Mouse (Mus musculus): ENCODE data around the gene Hist1h2br. TPM values are rescaled to one million over a fixed set of nuclear protein-coding genes. Genes with fewer than 3 reads are reported as not detected.
A peak's percentile ranks its signal among the peaks of the same experiment; 100 is the strongest.
"Not testable (repeated sequence)": the region's sequence is repeated elsewhere in the genome, so short reads cannot be mapped to it uniquely, and the experiment has no call there.

Gene Hist1h2br
- polyA plus RNA-seq (2017; shearing (Covaris generic)): 10 to 100 TPM in 1 of 3 experiments, 1 to 10 TPM in 1, not detected in 1; 6.1 to 12.2 TPM

GRCm38 (mm10) chr13:21833461-21833860 lies at the start of gene Hist1h2br, which contains the start of gene Hist1h2ap:
Hist1h2br (plus strand) TSS chr13:21833743.
Hist1h2ap (minus strand) TSS chr13:21833507.
- peak; percentile 87 for ATAC-seq

GRCm38 (mm10) chr13:21784311-21784710 lies 49.2 kb upstream of the Hist1h2br start:
- ATAC-seq: no peak

GRCm38 (mm10) chr13:21786189-21786898 lies 47.2 kb upstream of the Hist1h2br start:
- no peak for ATAC-seq

DNA sequence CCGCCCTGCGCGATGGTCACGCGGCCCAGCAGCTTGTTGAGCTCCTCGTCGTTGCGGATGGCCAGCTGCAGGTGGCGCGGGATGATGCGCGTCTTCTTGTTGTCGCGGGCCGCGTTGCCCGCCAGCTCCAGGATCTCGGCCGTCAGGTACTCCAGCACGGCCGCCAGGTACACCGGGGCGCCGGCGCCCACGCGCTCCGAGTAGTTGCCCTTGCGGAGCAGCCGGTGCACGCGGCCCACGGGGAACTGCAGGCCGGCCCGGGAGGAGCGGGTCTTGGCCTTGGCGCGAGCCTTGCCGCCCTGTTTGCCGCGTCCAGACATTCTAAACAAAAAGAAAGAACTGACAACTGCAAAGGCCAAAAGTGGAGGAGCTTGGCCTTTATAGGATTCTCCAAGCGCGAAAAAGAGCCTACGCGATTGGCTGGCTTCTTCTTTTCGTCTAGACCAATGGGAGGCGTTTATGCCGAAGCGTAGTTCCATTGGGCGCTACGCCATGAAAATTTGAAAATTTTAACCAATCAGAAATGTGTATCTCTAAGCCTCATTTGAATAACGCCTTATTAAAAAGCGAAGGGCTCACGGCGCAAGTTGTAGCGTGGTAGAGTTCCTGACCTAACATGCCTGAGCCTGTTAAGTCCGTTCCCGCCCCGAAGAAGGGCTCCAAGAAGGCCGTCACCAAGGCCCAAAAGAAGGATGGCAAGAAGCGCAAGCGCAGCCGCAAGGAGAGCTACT lies 46.5 kb upstream of the Hist1h2br start, which contains the start of the genes Hist1h2an and Hist1h2bp:
Gene Hist1h2an, minus strand, starts transcription at position 320 of the 731 bp plus-strand sequence.
Gene Hist1h2bp, plus strand, starts transcription at position 563 of the 731 bp plus-strand sequence.
- peak; percentile 90 for ATAC-seq

GRCm38 (mm10) chr13:21787760-21788593 lies 45.6 kb upstream of the Hist1h2br start:
- no peak for ATAC-seq

GRCm38 (mm10) chr13:21789925-21790324 lies 43.6 kb upstream of the Hist1h2br start:
- ATAC-seq: no peak

DNA sequence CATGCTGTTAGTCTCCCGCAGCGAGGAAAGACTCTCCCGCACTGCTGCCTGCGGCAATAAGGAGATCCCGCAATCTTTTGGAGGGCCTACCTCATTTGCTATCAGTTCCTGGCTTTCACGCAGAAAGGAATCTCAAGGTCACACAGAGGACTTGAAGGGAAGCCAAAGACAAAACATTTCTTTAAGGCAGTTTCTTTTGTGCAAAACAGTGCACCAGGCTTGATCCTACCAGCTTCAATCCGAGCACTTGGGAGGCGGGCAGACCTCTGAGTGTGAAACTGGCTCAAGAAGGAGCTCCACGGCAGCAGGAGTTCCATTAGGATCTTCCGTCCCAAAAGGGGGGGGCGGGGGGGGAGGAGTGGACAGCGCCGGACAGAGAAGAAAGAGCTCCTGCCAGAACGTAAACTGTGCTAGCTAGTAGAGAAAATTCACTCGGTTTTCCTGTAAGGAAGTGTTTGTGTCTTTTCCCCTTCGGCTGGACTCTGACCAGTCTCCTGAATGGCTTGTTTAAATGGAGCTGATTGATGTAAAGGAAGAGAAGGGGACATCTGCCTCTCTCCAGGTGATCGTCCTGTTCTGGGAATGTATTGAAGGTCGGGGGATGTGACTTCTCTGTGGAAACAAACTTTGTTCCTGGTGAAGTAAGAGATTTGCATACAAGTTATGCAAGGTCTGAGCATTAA lies 42.8 kb upstream of the Hist1h2br start:
- no peak for ATAC-seq

DNA sequence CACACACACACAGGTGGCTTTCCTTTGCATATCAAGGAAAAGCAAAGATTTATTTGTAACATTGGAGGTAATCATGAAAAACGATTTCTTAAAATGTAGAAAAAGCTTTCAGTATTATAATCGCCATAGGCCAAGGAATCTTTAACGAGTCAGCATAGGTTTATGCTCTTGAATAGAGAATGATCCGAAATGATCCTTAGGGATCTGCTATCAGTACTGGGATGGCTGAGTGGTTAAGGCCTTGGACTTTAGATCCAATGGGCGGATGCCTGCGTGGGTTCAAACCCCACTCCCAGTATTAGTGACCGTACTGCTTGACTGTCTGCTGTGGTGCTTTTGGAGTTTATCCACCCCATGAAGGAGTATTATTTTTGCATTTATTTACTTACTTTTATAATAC lies 38.0 kb upstream of the Hist1h2br start:
- no peak for ATAC-seq

DNA sequence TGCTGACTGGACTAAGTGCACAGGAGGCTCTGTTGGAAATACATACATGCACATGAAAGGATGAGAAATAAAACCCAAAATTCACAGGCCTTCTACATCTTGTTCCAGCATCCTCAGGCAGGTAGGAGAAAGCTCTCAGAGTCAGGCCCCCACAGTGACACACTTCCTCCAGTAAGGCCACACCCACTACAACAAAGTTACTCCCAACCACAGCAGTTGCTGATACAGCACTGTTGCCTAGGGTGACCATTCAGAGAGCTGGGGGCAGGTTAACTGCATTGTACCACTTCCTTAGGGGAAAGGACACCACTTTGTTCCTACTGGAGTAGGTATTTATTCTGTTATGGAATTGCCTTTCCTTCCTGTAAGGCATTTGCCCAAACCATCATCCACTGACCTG lies 36.4 kb upstream of the Hist1h2br start:
- peak; percentile 52 for ATAC-seq

GRCm38 (mm10) chr13:21803058-21803457 lies 30.5 kb upstream of the Hist1h2br start:
- peak; percentile 94 for ATAC-seq

DNA sequence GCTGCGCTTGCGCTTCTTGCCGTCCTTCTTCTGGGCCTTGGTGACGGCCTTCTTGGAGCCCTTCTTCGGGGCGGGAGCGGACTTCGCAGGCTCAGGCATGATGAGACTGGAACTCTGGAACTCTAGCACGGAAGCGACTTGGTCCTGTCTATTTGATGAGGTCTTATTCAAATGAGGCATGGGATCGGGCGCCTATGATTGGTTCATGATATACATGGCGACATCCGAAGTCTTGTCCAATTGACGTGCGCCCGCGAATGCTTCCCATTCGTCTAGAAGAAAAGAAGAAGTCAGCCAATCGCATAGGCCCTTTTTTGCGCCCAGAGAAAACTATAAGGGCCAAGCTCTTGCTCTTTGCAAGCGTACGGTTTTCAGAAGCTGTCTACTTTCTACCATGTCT lies 23.5 kb upstream of the Hist1h2br start, which contains the start of the genes Hist1h2bq and Hist1h2ao:
Gene Hist1h2bq, minus strand, starts transcription at position 125 of the 400 bp plus-strand sequence.
Gene Hist1h2ao, plus strand, starts transcription at position 393 of the 400 bp plus-strand sequence.
- peak; percentile 91 for ATAC-seq

DNA sequence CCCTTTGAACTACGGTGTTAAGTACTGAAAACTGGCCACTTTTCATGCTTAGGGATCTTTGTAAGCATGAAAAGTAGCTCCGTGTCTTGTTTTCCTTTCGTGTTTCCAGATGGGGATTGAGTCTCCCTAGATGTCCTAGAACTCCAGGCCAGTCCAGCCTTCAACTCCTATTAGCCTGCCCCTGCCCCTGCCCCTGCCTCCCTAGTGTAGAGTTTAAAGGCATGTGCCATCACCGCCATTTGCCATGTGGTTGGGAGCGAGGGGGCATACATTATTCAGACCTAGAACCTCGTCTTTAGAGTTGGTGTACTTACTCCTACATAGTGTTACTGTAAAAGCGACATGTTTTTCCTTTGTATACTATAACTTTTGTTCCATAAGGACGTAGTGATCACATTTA lies 22.5 kb upstream of the Hist1h2br start:
- not testable (repeated sequence) for ATAC-seq

GRCm38 (mm10) chr13:21811539-21811938 lies 22.0 kb upstream of the Hist1h2br start, which contains the start of gene Hist1h4m:
Hist1h4m (plus strand) TSS chr13:21811746.
- ATAC-seq: peak; percentile 36

DNA sequence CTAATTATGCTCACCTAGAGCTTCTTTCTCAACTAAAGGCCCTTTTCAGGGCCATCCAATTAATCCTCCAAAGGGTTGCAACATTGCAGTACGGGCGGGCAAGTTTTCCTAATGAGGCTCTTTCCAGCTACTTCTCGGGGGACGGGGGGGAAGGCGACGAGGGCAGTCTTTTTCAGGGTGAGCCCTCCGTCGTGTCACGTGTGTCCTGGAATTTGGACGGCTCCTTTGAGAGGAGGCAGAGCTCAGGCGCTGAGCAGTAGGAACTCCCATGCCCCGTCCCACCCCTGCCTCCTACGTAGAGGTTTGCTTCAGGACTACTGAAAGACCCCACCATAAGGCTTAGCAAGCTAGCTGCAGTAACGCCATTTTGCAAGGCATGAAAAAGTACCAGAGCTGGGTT lies 21.5 kb upstream of the Hist1h2br start:
- ATAC-seq: not testable (repeated sequence)

DNA sequence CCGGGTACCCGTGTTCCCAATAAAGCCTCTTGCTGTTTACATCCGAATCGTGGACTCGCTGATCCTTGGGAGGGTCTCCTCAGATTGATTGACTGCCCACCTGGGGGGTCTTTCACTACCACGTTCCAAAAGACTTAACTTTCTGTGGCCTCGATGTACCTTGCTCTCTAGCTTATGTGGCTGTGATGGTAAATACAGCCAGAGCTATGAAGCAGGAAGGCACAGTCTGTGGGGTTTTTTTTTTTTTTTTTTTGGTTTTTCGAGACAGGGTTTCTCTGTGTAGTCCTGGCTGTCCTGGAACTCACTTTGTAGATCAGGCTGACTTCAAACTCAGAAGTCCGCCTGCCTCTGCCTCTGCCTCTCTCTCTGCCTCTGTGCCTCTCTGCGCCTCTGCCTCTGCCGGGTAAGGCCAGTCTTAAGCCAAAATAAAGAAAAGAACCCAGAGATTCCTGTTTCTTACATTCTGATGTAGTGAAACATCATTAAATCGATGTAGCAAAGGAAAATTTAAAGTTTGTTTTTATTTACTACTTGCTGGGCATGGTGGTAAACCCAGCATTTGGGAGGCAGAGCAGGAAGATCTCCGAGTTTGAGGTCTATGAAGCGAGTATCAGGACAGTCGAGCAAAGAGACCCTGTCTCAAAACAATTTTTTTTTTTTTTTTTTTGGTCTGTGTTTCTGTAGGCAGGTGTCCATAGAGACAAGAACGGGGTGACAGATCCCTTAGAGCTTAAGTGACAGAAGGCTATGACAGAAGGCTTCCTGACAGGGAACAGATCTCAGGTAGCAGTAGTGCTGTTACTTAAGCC lies 13.3 kb upstream of the Hist1h2br start:
- ATAC-seq: not testable (repeated sequence)

DNA sequence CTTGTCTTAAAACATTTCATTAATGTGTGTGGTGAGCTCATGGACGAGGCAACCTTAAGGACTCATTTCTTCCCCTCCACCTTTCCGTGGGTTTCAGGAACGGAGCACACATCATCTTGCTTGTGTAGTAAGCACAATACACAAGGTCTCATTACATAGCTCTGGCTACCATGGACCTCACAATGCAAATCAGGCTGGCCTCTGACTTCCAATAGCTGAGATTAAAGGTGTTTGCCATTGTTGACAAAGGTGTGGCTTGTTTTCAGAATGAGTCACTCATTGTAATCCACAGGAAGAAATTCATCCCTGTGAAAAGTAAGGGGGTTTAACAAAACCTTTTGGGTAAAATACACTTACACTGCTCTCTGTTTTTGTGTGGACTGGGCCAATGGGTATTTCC lies 5.0 kb upstream of the Hist1h2br start:
- no peak for ATAC-seq

- ATAC-seq: no peak
These were observed 3.2 kb upstream of the Hist1h2br start for GRCm38 (mm10) chr13:21830344-21830743.

GRCm38 (mm10) chr13:21831418-21832394 lies 1.8 kb upstream of the Hist1h2br start, which contains the start of gene Hist1h4n:
Hist1h4n (minus strand) TSS chr13:21832196.
- peak; percentile 56 for ATAC-seq

GRCm38 (mm10) chr13:21840508-21840907 lies 7.0 kb downstream of the Hist1h2br start:
- peak; percentile 81 for ATAC-seq

All from inflammation-experienced regulatory T-cells, adult 6 months (primary cell).